Mouse (Mus musculus): Measurements from ENCODE around the gene Nkrf. TPM values are rescaled to one million over a fixed set of nuclear protein-coding genes. Genes with fewer than 3 reads are reported as not detected.

The Nkrf gene
- total RNA-seq, 2 experiments from 2014 or later: 31.2 to 32.3 TPM

DNA sequence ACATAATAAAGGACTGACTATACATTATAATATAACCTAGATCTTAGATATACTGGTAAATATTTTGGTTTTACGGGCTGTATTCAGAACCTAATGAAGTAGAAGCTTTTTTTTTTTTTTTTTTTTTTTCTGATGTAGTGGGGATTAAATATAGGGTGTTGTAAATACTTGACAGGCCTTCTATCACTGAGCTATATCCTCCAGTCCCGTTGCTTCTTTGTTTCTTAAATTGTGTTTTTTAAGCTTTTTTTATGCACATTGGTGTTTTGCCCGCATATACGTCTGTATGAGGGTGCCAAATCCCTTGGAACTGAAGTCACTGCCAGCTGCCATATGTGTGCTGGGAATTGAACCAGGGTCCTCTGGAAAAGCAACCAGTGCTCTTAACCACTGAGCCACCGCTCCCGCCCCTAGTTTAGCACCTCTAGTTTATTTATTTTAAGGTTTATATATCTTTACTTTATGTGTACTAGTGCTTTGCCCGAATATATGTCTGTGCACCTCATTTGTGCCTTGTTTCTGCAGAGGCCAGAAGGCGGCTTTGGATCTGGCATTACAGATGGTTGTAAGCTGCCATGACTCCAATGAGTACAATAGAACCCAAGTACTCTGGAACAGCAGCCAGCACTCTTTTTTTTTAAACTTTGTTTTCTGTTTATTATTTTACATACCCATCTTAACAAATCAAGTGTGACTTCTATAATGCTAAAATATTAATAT, 37.9 kb downstream of the Nkrf start:
- intact Hi-C loops (cut with DNase I): no loop called here
- no peak for DNase-seq (ENCODE audit: low spot score in 2 of 2)

GRCm38 (mm10) chrX:36863766-36864608, 38.7 kb downstream of the Nkrf start:
- intact Hi-C loops (cut with DNase I): no loop called here
- DNase-seq (ENCODE audit: low spot score in 2 of 2): peak; percentile 72 to 83

DNA sequence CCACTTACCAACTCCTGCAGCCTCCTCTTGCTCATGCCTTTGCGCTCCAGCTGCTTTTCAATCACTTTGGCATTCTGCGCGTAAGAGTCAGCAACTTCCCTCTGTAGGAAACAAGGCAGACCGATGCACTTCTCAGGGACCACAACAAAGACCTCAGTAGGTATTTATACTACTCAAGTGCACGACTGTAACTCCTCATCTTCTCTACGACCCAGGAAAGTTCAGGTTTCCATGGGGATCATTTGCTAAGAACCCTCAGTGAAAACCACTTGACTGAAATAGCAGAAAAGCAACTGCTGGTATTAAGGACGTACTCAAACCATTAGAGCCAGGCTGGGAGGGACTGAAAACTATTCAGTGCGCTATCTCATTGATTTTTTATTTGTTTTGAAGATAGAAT, 50.1 kb downstream of the Nkrf start:
- no peak for DNase-seq (ENCODE audit: low spot score in 2 of 2)
- intact Hi-C loops (cut with DNase I): no loop called here

DNA sequence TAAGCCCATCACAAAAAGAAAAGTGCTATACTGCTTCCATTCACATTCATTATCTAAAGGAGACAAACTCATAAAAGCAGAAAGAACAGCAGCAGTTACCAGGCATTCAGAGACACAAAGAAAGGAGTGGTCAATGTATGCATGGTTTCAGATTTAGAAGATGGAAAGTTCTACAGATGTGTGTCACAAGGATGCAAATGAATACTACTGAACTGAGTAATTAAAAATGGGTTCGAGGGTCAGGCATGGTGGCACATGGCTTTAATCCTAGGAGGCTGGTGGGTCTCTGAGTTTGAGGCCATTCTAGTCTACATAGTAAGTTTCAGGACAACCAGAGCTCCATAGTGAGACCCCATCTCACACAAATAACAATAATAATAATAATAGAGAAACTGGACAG, 55.5 kb downstream of the Nkrf start:
- no peak for DNase-seq (ENCODE audit: low spot score in 2 of 2)
- intact Hi-C loops (cut with DNase I): no loop called here

DNA sequence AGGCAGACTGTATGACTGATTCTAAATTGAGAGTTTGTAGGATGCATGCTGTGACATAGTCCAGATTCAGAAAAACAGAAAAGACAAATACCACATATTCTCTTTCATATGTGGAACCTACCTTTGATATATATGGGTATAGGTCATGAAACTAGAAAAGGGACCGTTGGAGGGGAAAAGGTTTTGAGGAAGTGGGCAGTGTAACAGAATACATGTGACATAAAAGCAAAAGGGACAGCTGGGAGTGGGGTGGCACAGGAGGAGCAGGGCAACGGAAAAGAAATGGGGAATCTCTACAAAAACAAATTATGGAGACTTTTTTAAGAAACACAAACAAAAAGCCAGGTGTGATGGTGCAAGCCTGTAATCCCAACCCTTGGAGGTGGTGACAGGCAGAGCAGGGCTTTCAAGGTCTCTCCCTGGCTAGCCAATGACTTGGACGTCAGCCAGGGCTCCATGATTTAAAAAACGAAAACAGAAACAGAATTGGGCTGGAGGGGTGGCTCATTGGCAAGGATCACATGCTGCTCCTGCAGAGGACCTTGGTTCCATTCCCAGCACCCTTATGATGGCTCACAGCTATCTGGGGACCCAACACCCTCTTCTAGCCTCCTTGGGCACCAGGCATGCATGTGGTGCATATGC, 59.2 kb downstream of the Nkrf start:
- intact Hi-C loops (cut with DNase I): no loop called here
- no peak for DNase-seq (ENCODE audit: low spot score in 2 of 2)

DNA sequence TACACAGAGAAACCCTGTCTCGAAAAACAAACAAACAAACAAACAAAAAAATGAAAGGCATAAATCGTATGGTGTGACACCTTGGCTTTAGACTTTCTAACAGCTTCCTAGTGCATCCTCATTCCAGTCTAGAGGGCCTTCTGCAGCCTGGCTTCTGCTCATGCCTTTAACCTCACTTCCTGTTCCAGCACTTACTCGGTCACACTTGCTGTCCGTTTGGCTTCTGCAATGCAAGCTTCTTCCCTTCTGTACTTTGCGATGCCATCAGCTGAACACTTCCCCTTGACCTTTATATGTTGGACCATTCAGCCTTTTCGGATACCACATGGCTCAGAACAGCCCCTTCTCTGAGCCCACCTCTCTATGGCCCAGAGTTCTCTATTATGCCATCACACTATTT, 61.0 kb downstream of the Nkrf start:
- intact Hi-C loops (cut with DNase I): no loop called here
- no peak for DNase-seq (ENCODE audit: low spot score in 2 of 2)

- DNase-seq (ENCODE audit: low spot score in 2 of 2): no peak
- intact Hi-C loops (cut with DNase I): loop anchor here (10.0 kb wide), 1 partner anchor 205 kb away; the partner anchor contains the start of gene Sowahd
Measured at GRCm38 (mm10) chrX:36839391-36839790, 63.3 kb downstream of the Nkrf start.

Other genes with a start within 250 kb of the Nkrf start
- under 1 TPM; 0.35 to 0.48 TPM for gene Slc25a43, start 159.2 kb downstream of the Nkrf start, total RNA-seq (2021)
- gene Slc25a5, start 107.2 kb downstream of the Nkrf start, total RNA-seq (2021): 100 to 1,000 TPM; 312 to 340 TPM
- gene Ube2a, start 29.0 kb downstream of the Nkrf start, total RNA-seq (2021): 10 to 100 TPM; 48.7 to 50.8 TPM
- 10 to 100 TPM; 37.2 to 37.7 TPM for gene C330007P06Rik, start 28.8 kb downstream of the Nkrf start, total RNA-seq (2021)
- 10 to 100 TPM; 57.4 to 68.4 TPM for gene Sept6, start 88.9 kb upstream of the Nkrf start, total RNA-seq (2021)
- not detected for gene Sowahd, start 145.9 kb upstream of the Nkrf start, total RNA-seq (2021)
- 100 to 1,000 TPM; 236 to 243 TPM for gene Rpl39, start 182.5 kb upstream of the Nkrf start, total RNA-seq (2021)
- 10 to 100 TPM; 12.8 to 21.5 TPM for gene Upf3b, start 207.4 kb upstream of the Nkrf start, total RNA-seq (2021)
- 10 to 100 TPM; 11.3 to 14.1 TPM for gene Nkap, start 223.9 kb upstream of the Nkrf start, total RNA-seq (2021)

Data from left cerebral cortex, postnatal 36 days (tissue).